Mouse (Mus musculus) embryo, embryonic 11.5 days (tissue): ENCODE measurements around the gene Hist1h2ac.
"Not testable (repeated sequence)": the region's sequence is repeated elsewhere in the genome, so short reads cannot be mapped to it uniquely, and the experiment has no call there.

ENCODE experiments used
- DNase-seq: peaks from one replicate; pipeline ENCODE4 v3.0.0-alpha.2; 2012; ENCODE audit warnings: low read depth, low spot score

Hist1h2ac gene

DNA sequence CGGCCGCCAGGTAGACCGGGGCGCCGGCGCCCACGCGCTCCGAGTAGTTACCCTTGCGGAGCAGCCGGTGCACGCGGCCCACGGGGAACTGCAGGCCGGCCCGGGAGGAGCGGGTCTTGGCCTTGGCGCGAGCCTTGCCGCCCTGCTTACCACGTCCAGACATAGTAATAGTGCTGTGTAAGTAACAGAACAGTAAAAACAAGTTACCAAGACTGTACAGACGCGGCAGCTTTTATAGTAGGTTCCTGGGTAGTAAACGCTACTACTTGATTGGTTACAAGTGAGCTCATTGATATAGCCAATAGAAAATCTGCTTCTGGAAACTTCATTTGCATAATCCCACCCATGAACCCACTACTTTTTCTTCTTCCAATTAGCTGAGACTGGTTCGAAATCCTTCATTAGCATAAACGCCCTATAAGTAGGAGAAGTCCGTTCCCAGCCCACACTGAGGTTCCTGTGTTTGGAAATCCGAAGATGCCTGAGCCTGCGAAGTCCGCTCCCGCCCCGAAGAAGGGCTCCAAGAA, at the start of gene Hist1h2ac, which contains the start of gene Hist1h2bc:
Hist1h2ac (minus strand) TSS at position 194 of the 527 bp plus-strand sequence.
Hist1h2bc (plus strand) TSS at position 445 of the 527 bp plus-strand sequence.
- peak; percentile 84 for DNase-seq

DNA sequence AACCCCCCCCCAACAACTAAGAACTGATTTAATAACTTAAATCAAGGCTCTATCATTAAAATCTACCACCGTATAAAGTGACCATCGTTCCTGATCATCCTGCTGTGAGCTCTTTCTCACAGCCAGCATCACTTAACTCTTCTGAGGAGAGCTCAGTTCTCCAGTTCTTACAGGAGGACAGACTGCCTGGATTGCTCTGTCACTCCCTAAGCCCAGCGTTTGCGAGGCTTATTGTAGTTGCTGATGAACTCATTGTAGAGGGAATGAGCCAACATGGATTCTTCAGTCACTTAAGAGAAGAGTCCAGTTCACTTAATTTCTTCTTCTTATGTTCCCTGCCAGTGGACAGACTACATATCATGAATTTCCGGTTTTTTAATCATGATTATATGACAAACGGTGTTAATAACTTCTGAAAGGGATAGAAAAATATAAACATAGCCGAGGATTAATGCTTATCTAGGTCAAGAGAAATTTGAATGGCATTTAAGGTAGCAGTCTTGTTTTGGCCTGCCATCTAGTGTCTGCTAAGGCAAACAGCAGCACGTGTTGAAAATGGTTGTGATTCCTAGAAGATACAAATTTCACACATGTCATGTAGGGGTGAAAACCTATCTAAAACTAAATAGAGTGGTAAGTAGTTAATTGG, 48.5 kb upstream of the Hist1h2ac start:
- no peak for DNase-seq

DNA sequence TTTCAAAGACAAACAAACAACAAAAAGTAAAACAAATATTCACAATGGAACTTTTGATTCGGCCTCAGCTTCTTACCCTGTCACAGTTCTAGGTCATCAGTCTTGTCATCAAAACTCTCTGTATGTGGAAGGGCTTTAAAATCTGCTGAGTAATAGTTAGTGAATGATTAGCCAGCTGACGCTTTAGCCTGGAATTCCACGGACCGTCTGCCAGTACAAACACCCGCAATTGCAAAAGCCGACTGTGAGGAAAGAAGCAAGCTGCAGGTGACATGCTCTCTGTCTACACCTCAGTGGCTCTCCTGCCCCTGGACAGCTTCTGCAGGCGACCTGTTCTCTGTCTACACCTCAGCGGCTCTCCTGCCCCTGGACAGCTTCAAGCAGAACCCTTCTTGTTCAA, 46.7 kb upstream of the Hist1h2ac start:
- DNase-seq = no peak

DNA sequence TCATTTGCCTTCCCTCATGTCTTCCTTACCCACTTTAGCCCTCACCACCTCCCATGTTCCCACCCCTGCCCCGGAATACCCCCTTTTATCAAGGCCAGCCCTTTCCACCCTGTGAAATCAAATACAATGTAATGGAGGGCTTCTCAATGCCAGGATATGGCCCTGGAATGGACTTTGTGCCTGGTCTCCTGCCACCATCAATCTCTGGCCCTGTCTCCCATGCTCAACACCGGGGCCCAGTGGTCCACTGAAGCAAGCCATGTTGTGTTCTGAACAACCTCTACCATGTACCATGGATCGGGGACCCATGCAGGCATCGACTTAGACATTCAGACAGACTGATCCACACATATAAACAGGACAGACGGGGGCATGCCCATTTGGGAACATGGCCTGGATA, 46.0 kb upstream of the Hist1h2ac start:
- no peak for DNase-seq

DNA sequence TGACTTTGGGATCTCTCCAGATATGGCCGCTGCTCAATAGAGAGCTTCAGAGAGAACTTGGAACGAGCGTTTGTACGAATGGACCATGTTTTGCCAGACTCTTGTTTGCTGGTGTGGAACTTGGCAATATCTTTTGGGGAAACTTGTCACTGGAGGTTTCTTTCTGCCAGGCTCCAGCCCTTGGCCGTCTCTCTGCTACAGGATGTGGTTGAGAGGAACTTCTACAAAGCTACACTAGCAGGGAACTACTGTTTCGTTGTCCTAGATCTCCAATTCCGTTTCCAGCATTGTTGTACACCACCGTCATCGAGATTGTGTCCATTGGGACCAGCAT, 45.4 kb upstream of the Hist1h2ac start:
- no peak for DNase-seq

DNA sequence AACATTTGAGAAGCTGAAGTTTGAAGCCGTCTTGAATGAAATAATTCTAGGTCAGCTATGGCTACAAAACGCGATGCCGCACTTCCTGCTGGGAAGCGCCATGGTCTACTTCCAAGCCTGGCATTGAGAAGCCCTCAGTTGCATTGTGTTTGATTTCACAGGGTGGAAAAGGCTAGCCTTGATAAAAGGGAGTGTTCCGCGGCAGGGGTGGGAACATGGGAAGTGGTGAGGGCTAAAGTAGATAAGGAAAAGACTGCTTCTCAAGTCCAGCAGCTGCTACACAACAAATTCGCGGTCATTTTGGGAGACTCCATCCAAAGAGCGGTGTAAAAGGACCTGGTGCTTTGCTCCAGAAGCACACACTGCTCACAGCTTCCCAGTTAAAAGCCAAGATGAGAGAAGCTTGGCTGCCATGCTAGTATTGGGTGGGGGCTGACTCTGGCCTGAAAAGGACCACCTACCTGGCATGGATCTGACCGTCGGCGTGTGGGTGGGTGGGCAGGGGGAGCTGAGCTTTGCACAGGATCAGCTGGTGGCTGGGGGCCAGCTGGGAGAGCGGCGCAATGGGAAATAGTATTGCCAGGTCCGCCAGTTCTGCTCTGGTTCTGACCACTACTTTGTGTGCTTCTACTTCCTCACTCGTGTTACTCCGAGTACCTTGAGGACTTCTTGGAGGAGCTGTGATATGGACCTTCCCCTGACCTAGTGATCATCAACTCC, 44.9 kb upstream of the Hist1h2ac start:
- no peak for DNase-seq

- no peak for DNase-seq
Observed at GRCm38 (mm10) chr13:23725213-23725612, 41.5 kb upstream of the Hist1h2ac start.

- no peak for DNase-seq
Observed at GRCm38 (mm10) chr13:23724239-23724638, 40.5 kb upstream of the Hist1h2ac start.

- not testable (repeated sequence) for DNase-seq
Observed at GRCm38 (mm10) chr13:23717593-23718245, 34.0 kb upstream of the Hist1h2ac start.

DNA sequence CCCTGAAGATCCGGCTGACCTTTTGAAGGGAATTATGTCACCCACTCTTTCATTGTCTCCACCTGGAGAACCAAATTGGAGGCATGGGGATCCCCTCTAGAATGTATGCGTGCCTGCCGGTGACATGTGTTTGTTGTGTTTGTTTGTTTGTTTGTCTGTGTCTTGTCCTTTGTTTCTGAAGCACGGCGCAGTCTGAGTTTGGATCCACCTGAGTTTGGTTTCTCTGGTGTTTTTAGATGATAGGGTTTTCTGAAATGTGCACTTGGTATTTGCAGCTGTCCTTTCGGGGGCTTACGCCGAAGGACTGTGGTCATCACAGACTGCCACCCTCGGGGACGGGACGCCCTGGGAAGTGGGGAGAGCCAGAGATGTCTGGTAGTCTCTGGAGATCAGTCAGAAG, 33.4 kb upstream of the Hist1h2ac start:
- DNase-seq = no peak

DNA sequence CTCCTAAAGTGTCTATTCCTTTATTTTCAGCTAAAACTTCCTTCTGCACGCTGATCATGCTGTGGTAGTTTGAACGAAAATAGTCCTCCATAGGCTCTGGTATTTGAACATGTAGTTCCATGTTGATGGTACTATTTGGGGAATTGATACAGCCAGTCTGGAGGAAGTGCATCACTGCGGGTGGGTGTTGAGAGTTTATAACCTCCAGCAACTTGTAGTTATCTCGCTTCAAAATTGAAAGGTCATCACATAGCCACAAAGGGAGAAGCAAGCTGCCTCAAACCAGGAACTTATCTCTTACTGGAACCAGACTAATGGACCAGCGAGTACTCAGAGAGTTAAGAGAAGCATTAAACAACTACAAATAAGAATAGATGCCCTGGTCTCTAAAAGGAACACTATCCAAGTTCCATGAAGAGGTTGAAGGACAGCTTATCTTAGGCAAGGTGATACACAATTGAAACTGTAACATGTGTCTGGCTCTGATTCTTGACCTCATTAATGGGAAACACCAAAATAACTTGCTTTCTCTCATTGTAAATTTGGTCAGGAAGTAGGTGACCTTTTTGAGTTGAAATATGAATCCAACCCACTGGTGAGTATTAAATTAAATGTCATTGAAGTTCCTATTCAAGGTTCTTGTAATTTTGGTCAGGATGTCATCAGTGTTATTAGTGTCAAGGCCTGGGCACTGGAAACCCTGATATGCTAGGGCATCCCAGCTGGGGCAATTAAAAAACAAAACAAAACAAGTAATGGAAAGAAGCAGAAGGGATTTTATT, 32.7 kb upstream of the Hist1h2ac start:
- no peak for DNase-seq

DNA sequence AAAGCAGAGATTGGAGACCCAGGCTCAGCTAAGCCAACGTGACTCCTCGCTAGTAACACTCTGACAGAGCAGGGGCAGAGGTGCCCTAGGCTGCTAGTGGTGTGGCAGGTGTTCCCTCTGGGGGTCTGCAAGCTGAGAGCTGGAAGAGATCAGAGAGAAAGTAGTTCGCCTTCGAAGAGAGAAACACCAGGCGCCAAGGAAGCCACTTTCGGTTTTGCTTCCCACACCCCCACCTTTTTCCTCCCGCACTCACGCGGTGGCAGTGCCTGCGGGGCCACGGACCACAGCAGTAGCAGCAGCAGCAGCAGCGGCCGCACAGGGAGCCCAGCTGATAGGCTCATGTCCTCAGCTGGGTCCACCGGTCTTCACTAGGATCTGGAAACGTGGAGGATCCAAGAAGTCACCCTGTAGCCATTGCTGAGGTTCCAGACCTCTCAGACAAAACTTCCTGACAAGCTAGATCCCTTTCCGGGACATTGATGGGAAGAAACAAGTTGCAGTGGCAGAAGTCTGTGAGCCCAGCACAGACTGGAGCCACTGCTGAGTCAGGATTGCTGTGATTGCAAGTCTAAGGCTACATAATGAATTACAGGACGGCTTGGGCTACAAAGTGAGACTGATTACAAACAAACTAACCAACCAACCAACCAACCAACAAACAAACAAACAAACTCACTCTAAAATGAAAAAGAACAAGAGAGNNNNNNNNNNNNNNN, 26.8 kb upstream of the Hist1h2ac start, which contains the start of gene Hfe:
Hfe (minus strand) TSS at position 481 of the 716 bp plus-strand sequence.
- DNase-seq = no peak

DNA sequence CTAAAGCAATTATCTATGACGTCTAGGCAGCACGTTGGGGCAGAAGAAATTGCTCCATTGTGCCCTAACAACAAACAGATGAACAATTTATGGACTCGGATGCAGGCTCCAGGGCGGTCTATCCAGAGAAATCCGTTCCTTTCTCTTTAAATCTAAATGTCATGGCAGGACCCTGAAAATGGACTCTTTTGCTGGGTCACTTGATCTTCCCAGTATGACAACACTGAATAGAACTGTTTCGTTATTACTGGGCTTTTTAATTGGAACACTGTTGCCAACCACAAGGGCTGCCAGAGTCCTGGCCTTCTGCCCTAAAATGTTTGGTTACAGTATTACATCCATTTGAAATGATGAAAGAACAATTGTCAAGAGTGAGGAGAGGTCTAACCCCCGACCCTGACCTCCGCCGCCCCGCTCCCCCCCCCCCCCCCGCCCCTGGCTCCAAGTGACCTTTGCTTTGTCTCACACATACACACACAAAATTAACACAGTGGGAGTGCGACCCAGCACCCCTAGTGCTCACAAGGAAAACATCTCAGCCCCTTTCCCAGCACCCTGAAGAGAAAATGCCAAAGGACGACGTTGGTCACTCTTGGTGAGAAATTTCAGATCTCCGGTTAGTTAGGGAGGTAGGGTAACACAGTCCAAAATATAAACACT, 26.1 kb upstream of the Hist1h2ac start:
- no peak for DNase-seq

DNA sequence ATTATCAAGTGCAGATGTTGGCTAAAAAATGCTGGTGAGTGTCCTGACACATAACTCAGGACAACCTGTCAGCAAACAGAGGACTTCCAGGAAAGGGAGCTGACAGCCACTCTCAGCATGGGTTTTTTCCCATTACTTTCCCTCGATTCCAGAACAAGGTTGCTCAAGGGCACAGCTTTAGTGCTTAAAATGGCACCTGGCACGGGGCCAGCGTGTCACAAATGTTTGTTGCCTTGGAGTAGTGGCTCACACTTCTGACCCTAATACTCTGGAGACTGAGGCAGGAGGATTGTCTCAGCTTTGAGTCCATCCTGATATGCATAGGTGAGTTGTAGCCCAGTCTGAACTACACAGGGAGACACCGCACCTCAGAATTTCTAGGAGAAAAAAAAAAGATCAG, 24.9 kb upstream of the Hist1h2ac start:
- no peak for DNase-seq

DNA sequence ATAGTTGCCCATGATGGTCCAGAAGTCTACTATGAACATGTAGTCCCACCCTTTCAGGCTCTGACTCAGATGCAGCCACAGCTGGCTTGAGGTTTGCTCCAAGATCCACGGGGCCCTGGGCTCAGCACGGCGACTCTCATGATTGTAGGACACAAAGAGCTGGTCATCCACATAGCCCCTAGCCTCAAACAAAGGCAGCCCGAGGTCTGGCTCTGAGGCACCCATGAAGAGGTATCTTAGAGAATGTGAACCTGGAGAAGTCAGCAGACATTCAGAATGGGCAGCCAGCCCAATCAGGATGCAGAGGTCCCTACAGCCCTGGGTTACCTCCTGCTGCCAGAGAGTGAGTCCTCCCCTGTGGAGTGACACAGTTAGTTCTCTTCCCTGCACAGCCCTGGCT, 24.3 kb upstream of the Hist1h2ac start:
- DNase-seq = no peak

DNA sequence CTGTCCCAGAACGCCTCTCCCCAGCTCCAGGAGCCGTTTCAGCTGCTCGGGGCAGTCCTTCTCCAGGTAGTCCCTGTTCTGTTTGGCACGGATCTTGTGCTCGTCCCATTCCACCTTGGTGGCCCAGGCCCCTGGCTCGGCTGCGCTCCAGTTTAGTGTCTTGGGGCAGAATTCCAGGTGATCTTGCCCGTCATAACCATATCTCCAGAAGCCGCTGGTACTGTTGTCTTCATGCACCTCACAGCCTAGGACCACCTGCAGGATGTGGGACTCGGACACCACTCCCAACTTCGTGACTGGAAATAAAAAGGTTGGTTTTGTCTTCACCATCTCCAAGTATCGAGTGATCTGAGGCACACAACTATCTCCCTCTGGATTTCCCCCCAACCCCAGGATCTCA, 23.0 kb upstream of the Hist1h2ac start:
- no peak for DNase-seq

DNA sequence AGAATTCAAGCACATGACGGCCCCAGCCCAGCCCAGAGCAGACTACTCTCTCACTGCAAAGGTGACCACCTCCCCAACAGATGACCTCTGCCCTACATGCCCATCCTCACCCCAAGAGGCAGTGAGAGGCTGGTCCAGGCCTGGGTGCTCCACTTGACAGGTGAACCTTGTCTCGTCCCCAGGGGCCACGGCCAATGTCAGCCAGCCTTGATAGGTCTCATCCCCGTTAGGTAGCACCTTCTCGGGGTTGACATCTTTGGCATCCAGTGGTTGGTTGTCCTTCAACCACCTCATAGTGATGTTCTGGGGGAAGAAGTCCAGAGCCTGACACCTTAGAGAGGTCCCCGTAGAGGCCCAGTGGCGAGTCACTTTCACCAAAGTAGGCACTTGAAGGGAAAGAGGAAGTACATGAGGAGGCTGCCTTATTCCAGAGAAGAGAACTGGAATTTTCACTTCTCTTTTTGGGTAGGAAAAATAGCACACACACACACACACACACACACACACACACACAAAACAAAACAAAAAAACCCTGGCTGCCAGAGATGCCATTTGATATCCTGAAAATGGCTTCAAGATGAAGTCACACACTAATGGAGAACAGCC, 22.1 kb upstream of the Hist1h2ac start:
- DNase-seq = no peak

- not testable (repeated sequence) for DNase-seq
Observed at GRCm38 (mm10) chr13:23702801-23703200, 19.1 kb upstream of the Hist1h2ac start.

- DNase-seq = no peak
Observed at GRCm38 (mm10) chr13:23702220-23702619, 18.5 kb upstream of the Hist1h2ac start.
